Mouse (Mus musculus) kidney, postnatal 0 days (tissue): Measurements from ENCODE around the gene Gm11555. TPM values are rescaled to one million over a fixed set of nuclear protein-coding genes. Genes with fewer than 3 reads are reported as not detected.
"Not testable (repeated sequence)": the region's sequence is repeated elsewhere in the genome, so short reads cannot be mapped to it uniquely, and the experiment has no call there.

ENCODE experiments used
- ATAC-seq: fragments of 200-750 bp; cut with Nextera tagmentation; replicated peaks from 2 replicates; pipeline ENCODE4 v1.8.0; 2017; ENCODE audit warnings: low read depth, moderate number of reproducible peaks, moderate TSS enrichment, moderate library complexity; ENCODE audit not compliant: low FRiP score
- DNase-seq: peaks from one replicate; pipeline ENCODE4 v3.0.0-alpha.2; 2016; ENCODE audit warnings: low spot score
- H3K27ac ChIP-seq: fragments of 300-500 bp; sonication (generic); 2 replicates; pipeline ENCODE4 v1.5.1; 2014; ENCODE audit warnings: mild to moderate bottlenecking
- H3K27me3 ChIP-seq: fragments of 300-500 bp; sonication (generic); 2 replicates; pipeline ENCODE4 v1.6.1; 2014; ENCODE audit warnings: low read length, mixed read lengths; ENCODE audit not compliant: insufficient read depth
- H3K36me3 ChIP-seq: fragments of 300-500 bp; sonication (generic); 2 replicates; pipeline ENCODE4 v1.6.1; 2014; ENCODE audit warnings: low read length, mixed read lengths; ENCODE audit not compliant: insufficient read depth
- H3K4me1 ChIP-seq: fragments of 300-500 bp; sonication (generic); replicated peaks from 2 replicates; pipeline ENCODE4 v1.6.1; 2014; ENCODE audit warnings: antibody characterized with exemption, low read length, mixed read lengths; ENCODE audit not compliant: insufficient read depth
- H3K4me2 ChIP-seq: fragments of 300-500 bp; sonication (generic); 2 replicates; pipeline ENCODE4 v1.6.1; 2014; ENCODE audit warnings: mild to moderate bottlenecking, low read length, moderate library complexity, mixed read lengths
- H3K4me3 ChIP-seq: fragments of 300-500 bp; sonication (generic); replicated peaks from 2 replicates; pipeline ENCODE4 v1.5.1; 2014; ENCODE audit warnings: low read depth, low read length
- H3K9ac ChIP-seq: fragments of 300-500 bp; sonication (generic); 2 replicates; pipeline ENCODE4 v1.6.1; 2014; ENCODE audit warnings: low read depth, low read length
- H3K9me3 ChIP-seq: fragments of 300-500 bp; sonication (generic); replicated peaks from 2 replicates; pipeline ENCODE4 v1.6.1; 2016; ENCODE audit warnings: low read length, inconsistent platforms, mixed read lengths
- CTCF ChIP-seq: IDR thresholded peaks from 2 replicates; pipeline ENCODE4 v1.5.1; 2016; ENCODE audit warnings: antibody characterized with exemption, low read depth, mild to moderate bottlenecking, moderate library complexity
- WGBS: fragments of 180-500 bp; shearing (Covaris S2); extraction: QIAGEN DNeasy Blood & Tissue Kit; methylation state at CpG from one replicate; pipeline ENCODE4 v1.1.7; 2014; 5-methylcytosine and 5-hydroxymethylcytosine counted together
- polyA plus RNA-seq: library from polyadenylated mRNA; unstranded; fragments of >200 nt; fragmentation: Nextera tagmentation; extraction: Ambion mirVana; gene quantifications from 2 replicates; pipeline ENCODE4 v1.2.1, GENCODE M21; 2015

Gene Gm11555
- polyA plus RNA-seq, 1 experiment from 2014 or later: not detected

DNA sequence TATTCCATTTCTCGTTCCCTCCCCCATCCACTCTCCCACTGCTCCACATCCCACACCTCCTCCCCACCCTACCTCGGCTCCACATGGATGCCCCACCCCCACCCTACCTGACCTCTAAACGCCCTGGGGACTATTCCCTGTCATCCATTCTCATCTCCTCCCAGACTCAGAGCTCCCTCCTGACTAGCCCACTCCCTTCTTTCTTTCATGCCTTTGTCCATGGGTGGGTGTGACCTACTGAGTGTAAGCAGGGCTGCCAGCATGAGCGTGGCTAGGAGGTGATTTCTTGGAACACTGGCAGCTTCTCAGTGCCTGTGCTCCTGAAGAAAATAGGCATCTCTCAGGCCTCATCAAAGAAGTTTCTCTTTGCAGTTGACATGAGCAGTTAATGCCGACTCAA lies 7.0 kb upstream of the Gm11555 start:
- ATAC-seq (no peak), DNase-seq (no peak)
- no peaks in the 10 kb centered on the region for H3K36me3 ChIP-seq
- no peaks in the 10 kb centered on the region for H3K27me3 ChIP-seq
- no peak overlapping the region for H3K9ac ChIP-seq
- H3K4me3 ChIP-seq: no peak overlapping the region
- 42% methylated on average over 5 of the region's 5 CpGs for WGBS
- no peak overlapping the region for H3K27ac ChIP-seq
- H3K4me2 ChIP-seq: no peak overlapping the region
- TF ChIP-seq CTCF: no peak
- H3K4me1 ChIP-seq: no peaks in the 10 kb centered on the region
- no peaks in the 10 kb centered on the region for H3K9me3 ChIP-seq

DNA sequence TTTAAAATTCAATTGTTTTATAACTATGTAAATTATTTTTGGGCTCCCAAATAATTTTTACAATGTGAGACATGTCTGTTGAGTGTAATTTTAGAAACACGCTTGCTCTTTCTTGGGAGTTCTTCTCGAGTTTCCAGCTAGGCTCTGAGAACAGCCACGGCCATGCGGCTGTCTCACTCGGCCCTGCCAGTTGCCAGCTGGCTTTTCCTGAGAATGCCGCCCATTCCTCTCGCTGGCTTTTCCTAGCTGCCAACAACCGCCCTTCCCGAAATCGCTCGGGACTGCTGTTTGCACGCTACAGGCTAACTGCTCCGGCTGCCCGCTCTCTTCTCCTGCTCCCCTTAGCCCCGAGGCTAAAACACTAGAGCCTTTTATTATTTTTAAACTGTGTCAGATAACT lies 3.6 kb downstream of the Gm11555 start:
- H3K27me3 ChIP-seq: no peaks in the 10 kb centered on the region

DNA sequence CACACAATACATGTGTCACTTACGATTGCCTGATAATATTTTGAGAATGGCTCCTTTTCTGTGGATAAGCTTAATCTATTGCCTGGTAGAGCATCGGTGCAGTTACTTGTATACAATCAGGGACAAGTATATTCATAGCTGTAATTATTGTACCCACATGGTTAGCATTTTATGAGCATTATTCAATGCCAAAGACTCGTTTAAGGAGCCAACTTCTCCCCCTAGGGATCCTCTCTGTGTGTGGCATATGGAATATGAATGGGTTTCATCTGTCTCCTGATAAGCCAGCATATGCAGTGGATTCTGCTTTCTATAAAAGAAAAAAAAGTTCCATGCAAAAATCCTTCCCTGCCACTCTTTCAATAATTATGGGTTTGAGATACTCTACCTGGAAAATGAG lies 5.7 kb downstream of the Gm11555 start:
- no peak for DNase-seq
- no peak overlapping the region for H3K4me3 ChIP-seq
- H3K27me3 ChIP-seq: no peaks in the 10 kb centered on the region
- ATAC-seq: no peak
- no peaks in the 10 kb centered on the region for H3K4me1 ChIP-seq
- H3K9ac ChIP-seq: no peak overlapping the region
- H3K27ac ChIP-seq: no peak overlapping the region
- H3K9me3 ChIP-seq: no peaks in the 10 kb centered on the region
- no peak overlapping the region for H3K4me2 ChIP-seq
- no peak for TF ChIP-seq CTCF
- WGBS: 75% methylated on average over 3 of the region's 3 CpGs
- H3K36me3 ChIP-seq: no peaks in the 10 kb centered on the region

More for the DNA sequence above, 3.6 kb downstream of the Gm11555 start:
- H3K4me2 ChIP-seq: no peak overlapping the region
- WGBS: 77% methylated on average over 15 of the region's 15 CpGs
- H3K4me1 ChIP-seq: no peaks in the 10 kb centered on the region
- no peak overlapping the region for H3K4me3 ChIP-seq
- DNase-seq (no peak), ATAC-seq (no peak)
- no peak overlapping the region for H3K9ac ChIP-seq
- no peaks in the 10 kb centered on the region for H3K36me3 ChIP-seq
- no peaks in the 10 kb centered on the region for H3K9me3 ChIP-seq
- no peak overlapping the region for H3K27ac ChIP-seq
- no peak for TF ChIP-seq CTCF

DNA sequence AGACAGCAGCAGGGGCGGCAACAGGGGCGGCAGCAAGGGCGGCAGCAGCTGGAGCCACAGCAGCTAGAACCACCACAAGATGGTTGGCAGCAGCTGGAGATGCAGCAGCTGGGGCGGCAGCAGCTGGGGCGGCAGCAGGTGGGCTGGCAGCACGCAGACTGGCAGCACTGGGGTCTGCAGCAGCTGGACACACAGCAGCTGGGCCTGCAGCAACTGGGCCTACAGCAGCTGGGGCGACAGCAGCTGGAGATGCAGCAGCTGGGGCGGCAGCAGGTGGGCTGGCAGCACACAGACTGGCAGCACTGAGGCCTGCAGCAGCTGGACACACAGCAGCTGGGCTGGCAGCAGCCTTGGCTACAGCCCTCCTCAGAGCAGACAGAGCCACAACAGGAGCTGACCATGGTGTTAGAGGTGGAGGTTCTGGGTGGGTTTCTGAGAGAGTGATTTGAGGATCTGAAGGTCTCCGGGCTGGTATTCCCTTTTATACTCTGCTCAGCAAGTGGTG lies 6.3 kb downstream of the Gm11555 start, which contains the start of gene Krtap4-7:
Krtap4-7 (minus strand) TSS at position 455 of the 505 bp plus-strand sequence.
- not testable (repeated sequence) for H3K4me2 ChIP-seq, H3K27ac ChIP-seq, H3K9ac ChIP-seq, H3K27me3 ChIP-seq, ATAC-seq, DNase-seq, H3K4me1 ChIP-seq, H3K9me3 ChIP-seq, H3K4me3 ChIP-seq, H3K36me3 ChIP-seq
- 77% methylated on average over 8 of the region's 9 CpGs for WGBS

DNA sequence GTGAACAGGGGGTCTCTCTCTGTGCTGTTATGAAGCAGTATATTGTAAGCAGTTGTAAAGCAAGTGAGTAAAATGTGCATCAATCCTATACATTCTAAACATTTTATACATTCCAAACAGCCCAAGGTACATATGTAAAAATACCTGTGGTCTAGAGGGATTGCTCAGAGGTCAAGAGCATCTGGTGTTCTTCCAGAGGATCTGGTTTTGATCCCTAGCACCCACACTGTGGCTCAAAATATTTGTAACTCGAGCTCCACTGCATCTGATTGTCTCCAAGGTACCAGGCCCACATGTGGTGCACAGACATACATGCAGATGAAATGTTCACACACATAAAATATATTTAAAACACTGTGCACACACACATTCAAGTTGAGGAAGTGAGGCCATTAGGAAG lies 9.1 kb downstream of the Gm11555 start:
- Histone ChIP-seq H3K36me3 (no peaks in the 10 kb centered on the region), H3K4me1 (no peaks in the 10 kb centered on the region), H3K27me3 (no peaks in the 10 kb centered on the region), H3K9ac (no peak overlapping the region), H3K4me3 (no peak overlapping the region), H3K27ac (no peak overlapping the region), H3K4me2 (no peak overlapping the region), H3K9me3 (no peaks in the 10 kb centered on the region)
- WGBS: 31% methylated on average over 1 of the region's 1 CpGs
- no peak for DNase-seq
- ATAC-seq: no peak
- TF ChIP-seq CTCF: no peak

DNA sequence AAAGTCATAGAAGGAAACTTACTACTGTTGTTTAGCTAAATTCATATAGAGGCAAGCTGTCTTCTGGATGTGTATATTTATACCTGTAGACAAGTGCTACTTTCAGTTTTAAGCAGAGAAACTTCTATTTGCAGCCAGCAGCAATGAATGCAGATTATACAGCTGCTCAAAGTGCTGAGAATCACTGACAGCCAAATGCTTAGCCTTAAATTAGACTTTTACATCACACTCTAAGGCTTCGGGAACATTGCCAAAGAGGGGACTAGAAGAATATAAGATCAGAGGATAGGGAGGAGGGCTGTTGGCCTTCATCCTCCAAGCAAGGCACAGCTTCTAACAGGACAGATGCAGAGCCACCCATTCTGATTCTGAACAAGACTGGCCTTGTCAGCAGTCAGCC lies 12.9 kb downstream of the Gm11555 start:
- Histone ChIP-seq H3K4me3 (no peak overlapping the region), H3K4me2 (no peak overlapping the region), H3K36me3 (no peaks in the 10 kb centered on the region), H3K27me3 (no peaks in the 10 kb centered on the region), H3K27ac (no peak overlapping the region), H3K4me1 (no peaks in the 10 kb centered on the region), H3K9me3 (no peaks in the 10 kb centered on the region), H3K9ac (no peak overlapping the region)
- 52% methylated on average over 1 of the region's 1 CpGs for WGBS
- DNase-seq (no peak), ATAC-seq (no peak)
- no peak for TF ChIP-seq CTCF

DNA sequence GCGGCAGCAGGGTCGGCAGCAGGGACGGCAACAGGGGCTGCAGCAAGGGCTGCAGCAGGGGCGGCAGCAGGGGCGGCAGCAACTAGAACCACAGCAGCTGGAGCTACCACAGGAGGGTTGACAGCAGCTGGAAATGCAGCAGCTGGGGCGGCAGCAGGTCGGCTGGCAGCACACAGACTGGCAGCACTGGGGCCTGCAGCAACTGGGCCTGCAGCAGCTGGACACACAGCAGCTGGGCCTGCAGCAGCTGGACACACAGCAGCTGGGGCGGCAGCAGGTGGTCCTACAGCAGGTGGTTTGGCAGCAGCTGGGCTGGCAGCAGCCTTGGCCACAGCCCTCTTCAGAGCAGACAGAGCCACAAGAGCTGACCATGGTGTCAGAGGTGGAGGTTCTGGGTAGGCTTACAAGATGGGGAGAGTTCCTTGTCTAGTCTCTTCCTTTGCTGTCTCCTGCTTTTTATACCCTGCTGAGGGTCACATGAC lies 15.3 kb downstream of the Gm11555 start, which contains the start of gene Krtap4-2:
Krtap4-2 (minus strand) TSS at position 432 of the 482 bp plus-strand sequence.
- H3K4me1 ChIP-seq: no peaks in the 10 kb centered on the region
- ATAC-seq: no peak
- WGBS: 25% methylated on average over 8 of the region's 8 CpGs
- H3K4me3 ChIP-seq: no peak within 1 kb of the TSS
- no peaks in the 10 kb centered on the region for H3K9me3 ChIP-seq
- no peak for TF ChIP-seq CTCF
- no peak within 1 kb of the TSS for H3K27ac ChIP-seq
- no peaks in the 10 kb centered on the region for H3K36me3 ChIP-seq
- DNase-seq: no peak
- no peak within 1 kb of the TSS for H3K9ac ChIP-seq
- H3K4me2 ChIP-seq: no peak within 1 kb of the TSS
- no peaks in the 10 kb centered on the region for H3K27me3 ChIP-seq
